In the genomic region with DNA sequence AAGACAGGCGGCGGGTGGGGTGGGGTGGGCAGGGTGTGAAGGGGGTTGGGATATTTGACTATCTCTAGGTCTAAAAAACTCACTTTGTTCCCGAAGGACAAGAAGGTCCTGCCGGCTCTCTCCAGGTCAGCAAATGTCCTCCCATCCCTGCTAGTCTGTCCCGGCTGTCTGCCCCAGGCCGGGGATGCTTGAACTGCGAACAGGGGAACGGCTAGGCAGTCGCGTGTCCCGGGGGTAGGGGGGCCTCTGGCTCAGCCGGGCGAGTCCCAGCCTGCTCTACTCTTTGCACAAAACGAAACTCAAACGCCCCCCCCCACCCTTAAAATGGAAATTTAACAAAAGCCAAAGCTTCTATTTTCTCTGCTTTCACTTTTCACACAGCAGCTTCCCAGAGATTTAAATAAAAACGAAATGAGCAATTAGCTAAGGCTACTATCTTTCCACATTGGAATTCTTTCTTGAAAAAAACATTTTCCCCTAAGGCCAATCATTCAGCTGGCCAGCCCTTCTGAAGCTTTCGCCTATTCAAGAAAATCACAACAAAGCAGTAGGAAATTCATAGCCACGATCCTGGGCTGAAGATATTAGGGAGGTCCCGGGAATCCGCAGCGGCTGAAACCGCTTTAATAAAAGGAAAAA, we compare ENCODE assay signal across 8 mouse cellular contexts. TPM values are rescaled to one million over a fixed set of nuclear protein-coding genes. Genes with fewer than 3 reads are reported as not detected.
A peak's percentile ranks its signal among the peaks of the same experiment; 100 is the strongest.
DNase-seq lines count a peak whose midpoint lies in the region; ATAC-seq lines count a peak whose summit lies in the region.

No protein-coding gene starts in this region.

- H3K9ac ChIP-seq in heart, embryonic 16.5 days (ENCODE audit: low read length): peak overlapping the region; percentile 66
- peak overlapping the region; percentile 80 for H3K9ac ChIP-seq in midbrain, embryonic 11.5 days (ENCODE audit: low read length)

- H3K36me3 ChIP-seq in heart, embryonic 16.5 days (ENCODE audit: control insufficient read depth, insufficient read depth): no peaks in the 10 kb centered on the region
- peaks cover 9% of the 10 kb centered on the region; the same call in 1 of the 2 replicates for H3K36me3 ChIP-seq in midbrain, embryonic 11.5 days (ENCODE audit: control insufficient read depth, insufficient read depth, low read length)

- H3K9me3 ChIP-seq in heart, embryonic 16.5 days (replicated peaks; ENCODE audit: control insufficient read depth, low read length): no peaks in the 10 kb centered on the region
- no peaks in the 10 kb centered on the region for H3K9me3 ChIP-seq in midbrain, embryonic 11.5 days (ENCODE audit: control insufficient read depth, low read length)

- H3K27me3 ChIP-seq in heart, embryonic 16.5 days (ENCODE audit: control insufficient read depth, insufficient read depth, low read length): peaks cover 20% of the 10 kb centered on the region
- H3K27me3 ChIP-seq in midbrain, embryonic 11.5 days (ENCODE audit: control insufficient read depth, insufficient read depth, low read length): peaks cover 3% of the 10 kb centered on the region

- H3K27ac ChIP-seq in brown adipose tissue, adult 24 weeks (replicated peaks; ENCODE audit: low read depth, low read length): peak overlapping the region; percentile 81
- peak overlapping the region; percentile 24 for H3K27ac ChIP-seq in heart, embryonic 16.5 days (ENCODE audit: low read length)
- peak overlapping the region; percentile 40; the same call in 1 of the 2 replicates for H3K27ac ChIP-seq in midbrain, embryonic 11.5 days (ENCODE audit: low read depth, low read length)

- H3K4me1 ChIP-seq in brown adipose tissue, adult 24 weeks (ENCODE audit: control insufficient read depth, insufficient read depth, insufficient read length, low read length): no peaks in the 10 kb centered on the region
- peaks cover 24% of the 10 kb centered on the region for H3K4me1 ChIP-seq in heart, embryonic 16.5 days (ENCODE audit: control insufficient read depth, insufficient read depth, low read length)
- peaks cover 17% of the 10 kb centered on the region for H3K4me1 ChIP-seq in midbrain, embryonic 11.5 days (ENCODE audit: control insufficient read depth, insufficient read depth, low read length)

- ATAC-seq in heart, embryonic 16.5 days (replicated peaks; ENCODE audit: extremely low read depth, insufficient read depth, low FRiP score): no peak
- ATAC-seq in midbrain, embryonic 11.5 days (ENCODE audit: low FRiP score): no peak
- ATAC-seq in inflammation-experienced regulatory T-cells, adult 6 months: no peak

- H3K4me3 ChIP-seq in brown adipose tissue, adult 24 weeks (ENCODE audit: insufficient read depth, low read depth, low read length): peak overlapping the region; percentile 51
- peak overlapping the region; percentile 51 for H3K4me3 ChIP-seq in heart, embryonic 16.5 days (ENCODE audit: low read length)
- H3K4me3 ChIP-seq in midbrain, embryonic 11.5 days (ENCODE audit: low read depth, low read length): peak overlapping the region; percentile 49

- 8% methylated on average over 22 of the region's 22 CpGs for WGBS in heart, embryonic 16.5 days
- under 1% methylated on average over 22 of the region's 22 CpGs for WGBS in midbrain, embryonic 11.5 days

- peak overlapping the region; percentile 73 for H3K4me2 ChIP-seq in heart, embryonic 16.5 days (ENCODE audit: low read depth, low read length)
- H3K4me2 ChIP-seq in midbrain, embryonic 11.5 days: peak overlapping the region; percentile 89

- DNase-seq in adrenal gland, adult 2 months: peak; percentile 75
- DNase-seq in kidney, postnatal 25 days: peak; percentile 49 to 77
- peak; percentile 97 for DNase-seq in midbrain, embryonic 11.5 days (ENCODE audit: low spot score, missing footprints)
- DNase-seq in frontal cortex, postnatal 10 days (ENCODE audit: low spot score in 2 of 2): no peak
- DNase-seq in c-Kit-positive CD71-positive TER-119-positive erythroid progenitor cells, embryonic 14.5 days (ENCODE audit: low spot score): no peak

RNA-seq across cellular contexts. Expression of gene Zfp503, which starts 6.0 kb away (rescaled TPM):
- total RNA-seq in adrenal gland, adult 2 months (2021): 10 to 100 TPM; 19.4 to 34.1 TPM
- polyA plus RNA-seq in adrenal gland, adult 2 months (2012; rRNA removed): 101 and 106 TPM in 2 replicates
- polyA plus RNA-seq in brown adipose tissue, adult 24 weeks (2012; ENCODE audit: insufficient read depth, insufficient read length, missing spikeins): 4.0 and 5.1 TPM in 2 replicates
- 1.9 and 2.9 TPM in 2 replicates for polyA plus RNA-seq in heart, embryonic 16.5 days (2015; fragmentation: Nextera tagmentation; extraction: Ambion mirVana)
- 6.2 and 7.5 TPM in 2 replicates for polyA plus RNA-seq in midbrain, embryonic 11.5 days (2014; fragmentation: Nextera tagmentation; extraction: Ambion mirVana)
- polyA plus RNA-seq in inflammation-experienced regulatory T-cells, adult 6 months (2017; shearing (Covaris generic)): not detected

RNA-seq across cellular contexts. Expression of gene Lrmda, which starts 36.1 kb away (rescaled TPM):
- total RNA-seq in adrenal gland, adult 2 months (2021): 1 to 10 TPM; 2.7 to 8.6 TPM
- 0.89 and 0.92 TPM in 2 replicates for polyA plus RNA-seq in adrenal gland, adult 2 months (2012; rRNA removed)
- polyA plus RNA-seq in brown adipose tissue, adult 24 weeks (2012; ENCODE audit: insufficient read depth, insufficient read length, missing spikeins): 12.9 and 15.7 TPM in 2 replicates
- polyA plus RNA-seq in heart, embryonic 16.5 days (2015; fragmentation: Nextera tagmentation; extraction: Ambion mirVana): 0.34 and 0.55 TPM in 2 replicates
- 0.23 and 0.34 TPM in 2 replicates for polyA plus RNA-seq in midbrain, embryonic 11.5 days (2014; fragmentation: Nextera tagmentation; extraction: Ambion mirVana)
- not detected for polyA plus RNA-seq in inflammation-experienced regulatory T-cells, adult 6 months (2017; shearing (Covaris generic))

Comparison
In these comparisons a context has a peak if more than half of its experiments do, and no peak if none do; other contexts are left out.
1. DNase-seq: peak in adrenal gland, adult 2 months (single experiment), kidney, postnatal 25 days (2 of 2) and midbrain, embryonic 11.5 days (single experiment); none in frontal cortex, postnatal 10 days (0 of 2) and c-Kit-positive CD71-positive TER-119-positive erythroid progenitor cells, embryonic 14.5 days (single experiment).
2. H3K27ac ChIP-seq: peak in every context shown above with its lines; median percentile 81 in brown adipose tissue, adult 24 weeks; 40 in midbrain, embryonic 11.5 days; 24 in heart, embryonic 16.5 days.
3. RNA of gene Zfp503, which starts 6.0 kb away (polyA plus RNA-seq): 101 to 106 TPM in adrenal gland, adult 2 months; 6.2 to 7.5 TPM in midbrain, embryonic 11.5 days, 4.0 to 5.1 TPM in brown adipose tissue, adult 24 weeks, 1.9 to 2.9 TPM in heart, embryonic 16.5 days and not detected in inflammation-experienced regulatory T-cells, adult 6 months; every median in the first group is over 10 times any median in the second.
4. Peak in every context shown above with its lines, with median percentiles within 50 percentile points of each other: H3K4me3 ChIP-seq.